Mouse (Mus musculus): ENCODE results near the gene Zfp952.
"Not testable (repeated sequence)": the region's sequence is repeated elsewhere in the genome, so short reads cannot be mapped to it uniquely, and the experiment has no call there.

Gene Zfp952

GRCm38 (mm10) chr17:32992699-32993474 is at the start of gene Zfp952:
TSS of gene Zfp952 (plus strand) at chr17:32993129.
- DNase-seq (ENCODE audit: low read depth, low spot score): peak; percentile 88

DNA sequence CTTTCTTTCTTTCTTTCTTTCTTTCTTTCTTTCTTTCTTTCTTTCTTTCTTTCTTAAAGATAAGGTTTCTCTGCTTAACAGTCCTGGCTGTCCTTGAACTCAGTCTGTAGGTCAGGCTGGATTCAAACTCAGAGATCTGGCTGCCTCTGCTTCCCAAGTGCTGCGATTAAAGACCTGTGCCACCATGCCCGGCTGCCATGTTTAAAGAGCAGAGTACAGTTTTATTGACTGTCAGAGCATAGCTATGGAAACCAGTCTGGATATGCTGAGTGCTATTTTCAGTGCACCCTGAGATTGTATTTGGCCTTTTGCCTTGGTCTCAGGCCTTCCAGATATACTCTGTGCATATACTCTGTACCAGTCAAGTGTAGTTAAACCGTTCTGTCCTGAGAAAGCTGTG is 49.3 kb upstream of the Zfp952 start:
- DNase-seq (ENCODE audit: low read depth, low spot score): no peak

DNA sequence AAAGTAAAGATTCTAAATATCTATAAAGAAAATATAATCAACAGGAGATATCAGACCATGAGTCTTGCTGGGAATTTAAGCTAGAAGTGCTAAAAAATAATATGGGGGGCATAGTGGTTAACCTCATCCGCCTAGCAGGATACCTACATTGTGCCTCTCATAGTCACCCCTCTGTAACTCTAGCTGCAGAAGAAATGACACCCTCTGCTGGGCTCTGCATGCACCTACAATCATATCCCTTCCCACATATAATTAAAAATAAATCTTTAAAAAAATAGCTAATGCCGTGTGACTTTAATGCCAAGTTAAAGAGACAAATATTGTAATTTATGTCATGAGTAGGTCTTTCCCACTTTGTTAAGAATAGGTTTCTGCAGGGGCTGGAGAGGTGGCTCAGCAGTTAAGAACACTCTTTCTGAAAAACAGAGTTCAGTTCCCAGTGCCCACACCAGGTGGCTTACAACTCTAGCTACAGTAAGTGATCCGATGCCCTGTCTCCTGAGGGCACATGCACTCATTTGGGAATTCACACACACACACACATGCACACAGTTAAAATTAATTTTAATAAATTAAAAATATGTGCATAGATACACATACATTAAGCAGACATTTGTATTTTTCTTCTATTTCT is 48.4 kb upstream of the Zfp952 start:
- DNase-seq (ENCODE audit: low read depth, low spot score): no peak

GRCm38 (mm10) chr17:32946716-32947115 is 46.2 kb upstream of the Zfp952 start:
- no peak for DNase-seq (ENCODE audit: low read depth, low spot score)

DNA sequence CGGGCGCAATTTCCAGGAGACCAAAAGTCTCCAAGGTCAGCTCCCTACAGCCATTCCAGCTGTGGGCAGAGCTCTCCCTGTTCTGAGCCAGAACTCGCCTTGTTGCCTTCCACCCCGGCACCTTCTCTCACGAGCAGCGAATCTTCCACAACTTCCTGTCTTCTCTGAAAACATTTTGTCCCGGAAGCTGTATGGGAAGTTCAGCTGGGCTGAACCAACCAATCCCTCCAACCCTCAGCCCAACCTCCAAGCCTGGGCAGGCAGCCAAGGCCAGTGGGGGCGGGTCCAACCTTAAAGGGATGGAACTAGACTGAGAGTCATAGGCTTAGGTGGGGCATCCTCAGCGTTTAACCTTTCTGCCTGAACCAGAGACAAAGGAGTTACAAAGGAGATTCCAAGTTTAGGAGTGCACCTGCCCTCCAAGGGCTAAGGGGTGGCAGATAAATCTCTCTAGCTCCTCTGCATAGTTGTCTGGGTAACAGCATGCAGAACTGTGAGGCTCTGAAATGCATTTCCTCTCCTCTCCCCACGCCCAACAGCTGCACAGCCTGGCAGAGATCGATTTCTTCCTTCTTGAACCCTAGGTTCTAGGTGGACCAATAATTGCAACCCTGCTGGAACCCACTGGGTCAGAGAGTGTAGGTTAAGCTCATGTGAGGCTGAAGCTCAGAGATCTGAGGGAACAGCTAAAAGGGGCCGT is 45.6 kb upstream of the Zfp952 start, which contains the start of gene Cyp4f13:
Gene Cyp4f13 (minus strand): TSS at position 188 of the 700 bp plus-strand sequence.
- DNase-seq (ENCODE audit: low read depth, low spot score): peak; percentile 92

DNA sequence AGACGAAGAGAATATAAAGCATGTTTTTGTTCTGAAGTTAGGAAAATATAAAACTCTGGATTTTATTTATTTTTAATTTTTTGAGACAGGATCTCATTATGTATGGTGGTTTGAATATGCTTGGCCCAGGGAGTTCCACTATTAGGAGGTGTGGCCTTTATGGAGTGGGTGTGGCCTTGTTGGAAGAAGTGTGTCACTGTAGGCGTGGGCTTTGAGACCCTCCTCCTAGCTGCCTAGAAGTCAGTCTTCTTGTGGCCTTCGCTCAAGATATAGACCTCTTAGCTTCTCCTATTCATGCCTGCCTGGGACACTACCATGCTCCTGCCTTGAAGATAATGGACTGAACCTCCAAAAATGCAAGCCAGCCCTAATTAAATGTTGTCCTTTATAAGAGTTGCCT is 42.8 kb upstream of the Zfp952 start:
- no peak for DNase-seq (ENCODE audit: low read depth, low spot score)

DNA sequence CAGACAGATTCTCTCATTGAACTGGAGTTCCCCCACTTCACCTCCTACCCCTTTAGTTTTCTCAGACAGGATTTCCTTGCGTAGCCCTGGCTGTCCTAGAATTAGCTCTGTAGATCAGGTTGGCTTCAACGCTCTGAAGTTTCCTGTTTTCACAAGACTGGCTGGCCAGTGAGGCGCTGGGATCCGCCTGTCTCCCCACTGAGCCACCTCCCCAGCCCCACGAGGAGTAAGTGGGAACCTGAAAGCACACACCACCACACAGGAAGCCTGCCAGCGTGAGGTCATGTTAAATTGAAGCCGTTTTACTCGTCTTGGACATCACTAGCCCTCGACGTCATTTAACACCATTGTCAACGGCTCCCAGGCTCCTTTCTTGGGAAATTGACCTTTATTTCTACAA is 41.9 kb upstream of the Zfp952 start:
- DNase-seq (ENCODE audit: low read depth, low spot score): no peak

DNA sequence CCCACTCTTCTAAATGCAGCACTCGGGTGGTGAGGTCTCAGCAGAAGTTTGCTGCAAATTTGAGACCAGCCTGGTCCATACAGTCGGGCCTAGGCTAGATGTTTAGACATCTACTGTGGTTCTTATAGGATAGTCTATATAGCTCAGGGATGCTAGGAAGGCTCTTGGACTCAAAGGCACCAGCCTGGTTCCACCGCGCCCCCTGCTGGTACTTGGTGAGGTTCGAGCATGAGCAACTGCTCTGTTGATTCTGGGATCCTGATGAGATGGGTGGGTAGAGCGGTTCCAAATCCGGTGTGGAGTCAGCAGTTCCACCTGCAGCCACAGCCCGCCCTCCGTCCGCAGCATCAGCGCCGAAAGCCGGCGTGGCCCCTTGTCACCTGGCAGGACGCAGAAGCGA is 41.5 kb upstream of the Zfp952 start:
- DNase-seq (ENCODE audit: low read depth, low spot score): peak; percentile 21

GRCm38 (mm10) chr17:32965253-32965622 is 27.7 kb upstream of the Zfp952 start:
- no peak for DNase-seq (ENCODE audit: low read depth, low spot score)

GRCm38 (mm10) chr17:32965623-32966290 is 27.2 kb upstream of the Zfp952 start, which contains the start of gene Zfp472:
TSS of gene Zfp472 (plus strand) at chr17:32965814.
- peak; percentile 87 for DNase-seq (ENCODE audit: low read depth, low spot score)

DNA sequence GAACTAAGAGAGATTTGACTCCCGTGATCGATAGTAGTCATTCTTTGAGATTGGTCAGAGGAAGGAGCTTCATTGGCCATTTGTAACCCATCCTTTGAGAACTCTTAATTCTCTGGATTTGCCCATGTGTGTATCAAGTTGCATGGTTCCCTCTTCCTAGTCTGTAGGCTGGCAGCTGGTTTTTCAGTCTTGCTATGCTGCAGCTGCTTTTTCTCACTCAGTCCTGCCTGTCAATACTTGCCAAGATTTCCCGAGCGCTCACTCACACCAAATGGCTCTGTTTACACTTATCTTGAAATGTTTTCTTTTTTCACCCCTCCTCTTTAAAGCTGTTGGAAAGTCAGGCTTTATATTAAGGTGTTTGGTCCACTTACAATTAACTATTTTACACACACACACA is 11.6 kb upstream of the Zfp952 start:
- DNase-seq (ENCODE audit: low read depth, low spot score): no peak

DNA sequence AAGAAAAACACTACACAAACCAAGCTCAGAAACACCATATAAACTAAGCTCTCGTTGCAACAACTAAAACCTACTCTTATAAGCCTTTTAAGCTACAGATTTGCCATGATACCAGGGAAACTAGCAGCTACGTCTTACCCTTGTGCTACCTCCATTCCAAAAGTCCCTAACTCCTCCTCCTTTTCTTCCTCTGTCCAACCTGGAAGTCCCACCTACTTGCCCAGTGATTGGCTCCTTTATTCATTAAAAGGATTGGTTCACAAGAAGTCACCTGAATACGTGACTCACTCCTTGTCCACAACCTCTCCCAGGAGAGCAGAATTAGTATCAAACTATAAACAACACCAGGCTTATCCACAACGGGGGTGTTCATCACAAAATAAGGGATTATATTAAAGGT is 6.6 kb upstream of the Zfp952 start:
- no peak for DNase-seq (ENCODE audit: low read depth, low spot score)

GRCm38 (mm10) chr17:32991965-32992698 is 797 bp upstream of the Zfp952 start:
- DNase-seq (ENCODE audit: low read depth, low spot score): peak; percentile 2

DNA sequence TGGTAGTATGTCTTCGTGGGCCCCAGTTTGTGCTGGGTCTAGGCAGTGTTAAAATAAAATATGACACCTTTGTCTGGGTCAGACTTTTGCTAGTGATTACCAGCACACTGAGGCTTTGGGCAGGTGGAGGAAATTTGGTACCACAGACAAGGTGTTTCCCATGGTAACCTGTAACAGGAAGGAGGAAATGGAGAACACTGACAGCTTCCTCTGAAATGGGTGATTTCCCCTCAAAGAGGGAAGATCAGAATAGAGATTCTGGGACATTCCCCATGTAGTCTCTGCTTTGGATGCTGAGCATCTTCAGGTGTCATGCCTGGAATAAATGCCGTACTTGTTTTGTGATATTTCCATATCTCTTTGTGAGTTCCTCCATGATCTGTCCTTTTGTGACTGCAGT is 5.6 kb downstream of the Zfp952 start:
- DNase-seq (ENCODE audit: low read depth, low spot score): no peak

DNA sequence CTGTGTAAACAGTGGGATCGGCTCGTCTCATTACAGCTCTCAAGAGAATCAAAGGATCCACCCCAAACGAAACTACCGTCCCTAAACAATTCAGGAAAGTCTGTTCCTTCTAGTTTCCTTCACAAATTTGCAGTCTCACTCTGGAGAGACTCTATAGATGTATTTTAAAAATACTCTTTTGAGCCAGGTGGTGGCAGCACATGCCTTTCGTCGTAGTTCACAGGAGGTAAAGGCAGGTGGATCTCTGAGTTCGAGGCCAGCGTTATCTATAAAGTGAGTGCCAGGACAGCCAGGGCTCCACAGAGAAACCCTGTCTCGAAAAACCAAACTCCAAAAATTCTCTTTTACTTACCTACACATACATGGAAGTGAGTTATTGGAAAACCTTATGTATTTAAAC is 15.4 kb downstream of the Zfp952 start:
- DNase-seq (ENCODE audit: low read depth, low spot score): no peak

DNA sequence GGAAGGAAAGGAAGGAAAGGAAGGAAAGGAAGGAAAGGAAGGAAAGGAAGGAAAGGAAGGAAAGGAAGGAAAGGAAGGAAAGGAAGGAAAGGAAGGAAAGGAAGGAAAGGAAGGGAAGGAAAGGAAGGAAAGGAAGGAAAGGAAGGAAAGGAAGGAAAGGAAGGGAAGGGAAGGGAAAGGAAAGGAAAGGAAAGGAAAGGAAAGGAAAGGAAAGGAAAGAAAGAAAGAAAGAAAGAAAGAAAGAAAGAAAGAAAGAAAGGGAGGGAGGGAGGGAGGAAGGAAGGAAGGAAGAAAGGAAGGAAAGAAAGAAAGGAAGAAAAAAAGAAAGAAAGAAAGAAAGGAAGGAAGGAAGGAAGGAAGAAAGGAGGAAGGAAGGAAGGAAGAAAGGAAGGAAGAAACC is 27.5 kb downstream of the Zfp952 start:
- DNase-seq (ENCODE audit: low read depth, low spot score): not testable (repeated sequence)

GRCm38 (mm10) chr17:33032376-33032775 is 39.4 kb downstream of the Zfp952 start:
- DNase-seq (ENCODE audit: low read depth, low spot score): no peak

GRCm38 (mm10) chr17:33032900-33033891 is 40.3 kb downstream of the Zfp952 start, which contains the start of gene Zfp763:
TSS of gene Zfp763 (minus strand) at chr17:33033402.
- peak; percentile 58 for DNase-seq (ENCODE audit: low read depth, low spot score)

Measured in skeletal muscle tissue, adult 2 months (tissue).